Mouse (Mus musculus): ENCODE results near the gene Galk2. TPM values are rescaled to one million over a fixed set of nuclear protein-coding genes. Genes with fewer than 3 reads are reported as not detected.

Gene Galk2
- polyA plus RNA-seq (2014; fragmentation: Nextera tagmentation; extraction: Ambion mirVana): 23.6 and 24.0 TPM in 2 replicates

GRCm38 (mm10) chr2:125858521-125859280 is at the start of gene Galk2, which contains the start of gene Cops2:
Galk2 (plus strand) TSS chr2:125859109.
Cops2 (minus strand) TSS chr2:125859139.
- ATAC-seq (replicated peaks; ENCODE audit: low FRiP score): peak; percentile 97
- under 1% methylated on average over 46 of the region's 54 CpGs for WGBS

GRCm38 (mm10) chr2:125809551-125809950 is 49.4 kb upstream of the Galk2 start:
- Histone ChIP-seq H3K4me1 (replicated peaks; ENCODE audit: control insufficient read depth, insufficient read depth, low read length) (no peaks in the 10 kb centered on the region), H3K36me3 (ENCODE audit: control insufficient read depth, insufficient read depth, low read length) (no peaks in the 10 kb centered on the region), H3K4me2 (no peak overlapping the region), H3K27me3 (replicated peaks; ENCODE audit: control insufficient read depth, insufficient read depth, low read length) (no peaks in the 10 kb centered on the region), H3K9ac (ENCODE audit: low read depth, low read length) (no peak overlapping the region), H3K4me3 (ENCODE audit: low read depth, low read length) (no peak overlapping the region), H3K9me3 (ENCODE audit: control insufficient read depth, low read length) (no peaks in the 10 kb centered on the region), H3K27ac (ENCODE audit: low read depth, low read length) (no peak overlapping the region)
- WGBS: 79% methylated on average over 7 of the region's 7 CpGs
- ATAC-seq (replicated peaks; ENCODE audit: low FRiP score) (no peak), DNase-seq (ENCODE audit: low spot score) (no peak)

More at GRCm38 (mm10) chr2:125858521-125859280, at the start of gene Galk2, which contains the start of gene Cops2:
- Histone ChIP-seq H3K4me3 (ENCODE audit: low read depth, low read length) (peak within 1 kb of the TSS; percentile 95), H3K4me1 (replicated peaks; ENCODE audit: control insufficient read depth, insufficient read depth, low read length) (peaks cover 16% of the 10 kb centered on the region), H3K9me3 (ENCODE audit: control insufficient read depth, low read length) (no peaks in the 10 kb centered on the region), H3K4me2 (peak within 1 kb of the TSS; percentile 69), H3K36me3 (ENCODE audit: control insufficient read depth, insufficient read depth, low read length) (0 out of 2 replicates have a peak, but pooled peaks cover 2% of the 10 kb centered on the region), H3K9ac (ENCODE audit: low read depth, low read length) (peak within 1 kb of the TSS; percentile 98), H3K27me3 (replicated peaks; ENCODE audit: control insufficient read depth, insufficient read depth, low read length) (no peaks in the 10 kb centered on the region), H3K27ac (ENCODE audit: low read depth, low read length) (peak within 1 kb of the TSS; percentile 81)
- DNase-seq (ENCODE audit: low spot score): peak; percentile 88

GRCm38 (mm10) chr2:125811332-125811731 is 47.6 kb upstream of the Galk2 start:
- H3K9me3 ChIP-seq (ENCODE audit: control insufficient read depth, low read length): no peaks in the 10 kb centered on the region
- no peak overlapping the region for H3K4me2 ChIP-seq
- 53% methylated on average over 2 of the region's 2 CpGs for WGBS
- no peak for ATAC-seq (replicated peaks; ENCODE audit: low FRiP score)
- no peaks in the 10 kb centered on the region for H3K4me1 ChIP-seq (replicated peaks; ENCODE audit: control insufficient read depth, insufficient read depth, low read length)
- no peaks in the 10 kb centered on the region for H3K27me3 ChIP-seq (replicated peaks; ENCODE audit: control insufficient read depth, insufficient read depth, low read length)
- no peak overlapping the region for H3K27ac ChIP-seq (ENCODE audit: low read depth, low read length)
- H3K36me3 ChIP-seq (ENCODE audit: control insufficient read depth, insufficient read depth, low read length): no peaks in the 10 kb centered on the region
- H3K4me3 ChIP-seq (ENCODE audit: low read depth, low read length): no peak overlapping the region
- H3K9ac ChIP-seq (ENCODE audit: low read depth, low read length): no peak overlapping the region
- no peak for DNase-seq (ENCODE audit: low spot score)

- Histone ChIP-seq H3K9me3 (ENCODE audit: control insufficient read depth, low read length) (no peaks in the 10 kb centered on the region), H3K9ac (ENCODE audit: low read depth, low read length) (no peak overlapping the region), H3K27me3 (replicated peaks; ENCODE audit: control insufficient read depth, insufficient read depth, low read length) (no peaks in the 10 kb centered on the region), H3K4me1 (replicated peaks; ENCODE audit: control insufficient read depth, insufficient read depth, low read length) (no peaks in the 10 kb centered on the region), H3K4me3 (ENCODE audit: low read depth, low read length) (no peak overlapping the region), H3K27ac (ENCODE audit: low read depth, low read length) (no peak overlapping the region), H3K36me3 (ENCODE audit: control insufficient read depth, insufficient read depth, low read length) (no peaks in the 10 kb centered on the region), H3K4me2 (no peak overlapping the region)
- ATAC-seq (replicated peaks; ENCODE audit: low FRiP score): no peak
- 78% methylated on average over 9 of the region's 9 CpGs for WGBS
- DNase-seq (ENCODE audit: low spot score): no peak
Observed at GRCm38 (mm10) chr2:125813972-125814595, 44.8 kb upstream of the Galk2 start.

GRCm38 (mm10) chr2:125820397-125820796 is 38.5 kb upstream of the Galk2 start:
- Histone ChIP-seq H3K9me3 (ENCODE audit: control insufficient read depth, low read length) (no peaks in the 10 kb centered on the region), H3K4me2 (no peak overlapping the region), H3K27ac (ENCODE audit: low read depth, low read length) (no peak overlapping the region), H3K27me3 (replicated peaks; ENCODE audit: control insufficient read depth, insufficient read depth, low read length) (no peaks in the 10 kb centered on the region), H3K4me1 (replicated peaks; ENCODE audit: control insufficient read depth, insufficient read depth, low read length) (no peaks in the 10 kb centered on the region), H3K4me3 (ENCODE audit: low read depth, low read length) (no peak overlapping the region), H3K36me3 (ENCODE audit: control insufficient read depth, insufficient read depth, low read length) (no peaks in the 10 kb centered on the region), H3K9ac (ENCODE audit: low read depth, low read length) (no peak overlapping the region)
- 82% methylated on average over 4 of the region's 4 CpGs for WGBS
- DNase-seq (ENCODE audit: low spot score): no peak
- ATAC-seq (replicated peaks; ENCODE audit: low FRiP score): no peak

GRCm38 (mm10) chr2:125826201-125826600 is 32.7 kb upstream of the Galk2 start:
- no peaks in the 10 kb centered on the region for H3K4me1 ChIP-seq (replicated peaks; ENCODE audit: control insufficient read depth, insufficient read depth, low read length)
- no peak for DNase-seq (ENCODE audit: low spot score)
- no peak overlapping the region for H3K9ac ChIP-seq (ENCODE audit: low read depth, low read length)
- H3K4me2 ChIP-seq: no peak overlapping the region
- no peak for ATAC-seq (replicated peaks; ENCODE audit: low FRiP score)
- WGBS: 75% methylated on average over 4 of the region's 4 CpGs
- H3K4me3 ChIP-seq (ENCODE audit: low read depth, low read length): no peak overlapping the region
- H3K27me3 ChIP-seq (replicated peaks; ENCODE audit: control insufficient read depth, insufficient read depth, low read length): no peaks in the 10 kb centered on the region
- H3K36me3 ChIP-seq (ENCODE audit: control insufficient read depth, insufficient read depth, low read length): peaks cover 3% of the 10 kb centered on the region; the same call in 1 of the 2 replicates
- no peaks in the 10 kb centered on the region for H3K9me3 ChIP-seq (ENCODE audit: control insufficient read depth, low read length)
- no peak overlapping the region for H3K27ac ChIP-seq (ENCODE audit: low read depth, low read length)

- no peak for ATAC-seq (replicated peaks; ENCODE audit: low FRiP score)
- no peak for DNase-seq (ENCODE audit: low spot score)
- H3K9ac ChIP-seq (ENCODE audit: low read depth, low read length): no peak overlapping the region
- no peaks in the 10 kb centered on the region for H3K4me1 ChIP-seq (replicated peaks; ENCODE audit: control insufficient read depth, insufficient read depth, low read length)
- no peaks in the 10 kb centered on the region for H3K27me3 ChIP-seq (replicated peaks; ENCODE audit: control insufficient read depth, insufficient read depth, low read length)
- no peak overlapping the region for H3K4me2 ChIP-seq
- H3K9me3 ChIP-seq (ENCODE audit: control insufficient read depth, low read length): no peaks in the 10 kb centered on the region
- 88% methylated on average over 4 of the region's 4 CpGs for WGBS
- peaks cover 8% of the 10 kb centered on the region; the same call in 1 of the 2 replicates for H3K36me3 ChIP-seq (ENCODE audit: control insufficient read depth, insufficient read depth, low read length)
- H3K4me3 ChIP-seq (ENCODE audit: low read depth, low read length): no peak overlapping the region
- no peak overlapping the region for H3K27ac ChIP-seq (ENCODE audit: low read depth, low read length)
Observed at GRCm38 (mm10) chr2:125827898-125828297, 31.0 kb upstream of the Galk2 start.

GRCm38 (mm10) chr2:125829924-125830323 is 29.0 kb upstream of the Galk2 start:
- no peak overlapping the region for H3K4me2 ChIP-seq
- no peak overlapping the region for H3K27ac ChIP-seq (ENCODE audit: low read depth, low read length)
- no peak for ATAC-seq (replicated peaks; ENCODE audit: low FRiP score)
- no peak for DNase-seq (ENCODE audit: low spot score)
- 95% methylated on average over 2 of the region's 2 CpGs for WGBS
- no peaks in the 10 kb centered on the region for H3K4me1 ChIP-seq (replicated peaks; ENCODE audit: control insufficient read depth, insufficient read depth, low read length)
- H3K4me3 ChIP-seq (ENCODE audit: low read depth, low read length): no peak overlapping the region
- H3K9ac ChIP-seq (ENCODE audit: low read depth, low read length): no peak overlapping the region
- H3K9me3 ChIP-seq (ENCODE audit: control insufficient read depth, low read length): no peaks in the 10 kb centered on the region
- no peaks in the 10 kb centered on the region for H3K27me3 ChIP-seq (replicated peaks; ENCODE audit: control insufficient read depth, insufficient read depth, low read length)
- H3K36me3 ChIP-seq (ENCODE audit: control insufficient read depth, insufficient read depth, low read length): peaks cover 10% of the 10 kb centered on the region; the same call in 1 of the 2 replicates
